Mouse (Mus musculus) heart, embryonic 11.5 days (tissue): ENCODE data around the gene Ikzf3. TPM values are rescaled to one million over a fixed set of nuclear protein-coding genes. Genes with fewer than 3 reads are reported as not detected.

Source experiments
- ATAC-seq: fragments of 200-750 bp; cut with Nextera tagmentation; replicated peaks from 2 replicates; pipeline ENCODE4 v1.8.0; 2017; ENCODE audit warnings: moderate library complexity; ENCODE audit not compliant: insufficient number of reproducible peaks, low FRiP score, low TSS enrichment
- H3K27ac ChIP-seq: fragments of 300-500 bp; sonication (generic); 2 replicates; pipeline ENCODE4 v1.5.1; 2014; ENCODE audit warnings: mild to moderate bottlenecking, low read depth, low read length
- H3K27me3 ChIP-seq: fragments of 300-500 bp; sonication (generic); 2 replicates; pipeline ENCODE4 v1.6.1; 2014; ENCODE audit warnings: mild to moderate bottlenecking, low read length, mixed read lengths; ENCODE audit not compliant: control insufficient read depth, insufficient read depth
- H3K36me3 ChIP-seq: fragments of 300-500 bp; sonication (generic); 2 replicates; pipeline ENCODE4 v1.6.1; 2014; ENCODE audit warnings: mild to moderate bottlenecking, low read length, moderate library complexity, mixed read lengths; ENCODE audit not compliant: control insufficient read depth, insufficient read depth
- H3K4me1 ChIP-seq: fragments of 300-500 bp; sonication (generic); 2 replicates; pipeline ENCODE4 v1.6.1; 2014; ENCODE audit warnings: low read length; ENCODE audit not compliant: control insufficient read depth, insufficient read depth
- H3K4me2 ChIP-seq: fragments of 300-500 bp; sonication (generic); 2 replicates; pipeline ENCODE4 v1.6.1; 2014; ENCODE audit warnings: mild to moderate bottlenecking, moderate library complexity
- H3K4me3 ChIP-seq: fragments of 300-500 bp; sonication (generic); 2 replicates; pipeline ENCODE4 v1.5.1; 2014; ENCODE audit warnings: low read depth, low read length
- H3K9ac ChIP-seq: fragments of 300-500 bp; sonication (generic); 2 replicates; pipeline ENCODE4 v1.6.1; 2014; ENCODE audit warnings: mild to moderate bottlenecking, low read depth, low read length, moderate library complexity
- H3K9me3 ChIP-seq: fragments of 300-500 bp; sonication (generic); replicated peaks from 2 replicates; pipeline ENCODE4 v1.6.1; 2016; ENCODE audit warnings: low read length; ENCODE audit not compliant: control insufficient read depth
- WGBS: fragments of 180-500 bp; shearing (Covaris S2); extraction: QIAGEN DNeasy Blood & Tissue Kit; methylation state at CpG from one replicate; pipeline ENCODE4 v1.1.7; 2014; ENCODE audit not compliant: insufficient replicate concordance; 5-methylcytosine and 5-hydroxymethylcytosine counted together
- polyA plus RNA-seq: library from polyadenylated mRNA; unstranded; fragments of >200 nt; fragmentation: Nextera tagmentation; extraction: Ambion mirVana; gene quantifications from 2 replicates; pipeline ENCODE4 v1.2.1, GENCODE M21; 2014

Ikzf3 gene
- polyA plus RNA-seq: 0.13 TPM in 1 of 2 replicates, not detected in the other

- WGBS: 1% methylated on average over 46 of the region's 58 CpGs
- H3K9ac ChIP-seq: 0 out of 2 replicates have a peak within 1 kb of the TSS, but pooled peaks have one; percentile 19
- H3K4me1 ChIP-seq: no peaks in the 10 kb centered on the region
- peak within 1 kb of the TSS; percentile 83 for H3K4me2 ChIP-seq
- no peak within 1 kb of the TSS for H3K27ac ChIP-seq
- no peaks in the 10 kb centered on the region for H3K36me3 ChIP-seq
- peaks cover 61% of the 10 kb centered on the region for H3K27me3 ChIP-seq
- no peaks in the 10 kb centered on the region for H3K9me3 ChIP-seq
- peak within 1 kb of the TSS; percentile 49 for H3K4me3 ChIP-seq
- no peak for ATAC-seq
These were observed at the start of gene Ikzf3 for GRCm38 (mm10) chr11:98545711-98546231. TSS of gene Ikzf3 (minus strand) at chr11:98546031.

GRCm38 (mm10) chr11:98595473-98595872 lies 49.6 kb upstream of the Ikzf3 start:
- Histone ChIP-seq H3K4me2 (no peak overlapping the region), H3K4me1 (peaks cover 15% of the 10 kb centered on the region), H3K27me3 (peaks cover 21% of the 10 kb centered on the region; the same call in 1 of the 2 replicates), H3K27ac (no peak overlapping the region), H3K4me3 (no peak overlapping the region), H3K9me3 (no peaks in the 10 kb centered on the region), H3K36me3 (no peaks in the 10 kb centered on the region), H3K9ac (no peak overlapping the region)
- 70% methylated on average over 10 of the region's 10 CpGs for WGBS
- ATAC-seq: no peak

- Histone ChIP-seq H3K9ac (no peak overlapping the region), H3K27me3 (peaks cover 20% of the 10 kb centered on the region; the same call in 1 of the 2 replicates), H3K27ac (no peak overlapping the region), H3K4me3 (no peak overlapping the region), H3K9me3 (no peaks in the 10 kb centered on the region), H3K36me3 (no peaks in the 10 kb centered on the region), H3K4me1 (peaks cover 15% of the 10 kb centered on the region), H3K4me2 (no peak overlapping the region)
- 76% methylated on average over 6 of the region's 6 CpGs for WGBS
- no peak for ATAC-seq
These were observed 49.2 kb upstream of the Ikzf3 start for GRCm38 (mm10) chr11:98595021-98595420.

- ATAC-seq: no peak
- H3K27ac ChIP-seq: no peak overlapping the region
- no peak overlapping the region for H3K4me3 ChIP-seq
- no peaks in the 10 kb centered on the region for H3K27me3 ChIP-seq
- no peak overlapping the region for H3K9ac ChIP-seq
- no peak overlapping the region for H3K4me2 ChIP-seq
- no peaks in the 10 kb centered on the region for H3K36me3 ChIP-seq
- H3K4me1 ChIP-seq: peaks cover 33% of the 10 kb centered on the region
- 78% methylated on average over 19 of the region's 19 CpGs for WGBS
- H3K9me3 ChIP-seq: no peaks in the 10 kb centered on the region
These were observed 45.0 kb upstream of the Ikzf3 start for GRCm38 (mm10) chr11:98590548-98591445.

GRCm38 (mm10) chr11:98589306-98589705 lies 43.5 kb upstream of the Ikzf3 start:
- Histone ChIP-seq H3K27ac (peak overlapping the region; percentile 96), H3K9ac (peak overlapping the region; percentile 12; the same call in 1 of the 2 replicates), H3K36me3 (no peaks in the 10 kb centered on the region), H3K9me3 (no peaks in the 10 kb centered on the region), H3K4me3 (no peak overlapping the region), H3K4me1 (peaks cover 48% of the 10 kb centered on the region), H3K27me3 (no peaks in the 10 kb centered on the region), H3K4me2 (peak overlapping the region; percentile 81)
- no peak for ATAC-seq
- 69% methylated on average over 8 of the region's 8 CpGs for WGBS

- no peak for ATAC-seq
- Histone ChIP-seq H3K36me3 (no peaks in the 10 kb centered on the region), H3K4me2 (peak overlapping the region; percentile 81), H3K4me3 (peak overlapping the region; percentile 97), H3K9ac (peak overlapping the region; percentile 12; the same call in 1 of the 2 replicates), H3K27ac (peak overlapping the region; percentile 96), H3K4me1 (peaks cover 52% of the 10 kb centered on the region), H3K9me3 (no peaks in the 10 kb centered on the region), H3K27me3 (no peaks in the 10 kb centered on the region)
- 32% methylated on average over 6 of the region's 6 CpGs for WGBS
These were observed 43.0 kb upstream of the Ikzf3 start for GRCm38 (mm10) chr11:98588833-98589281.

- peak; percentile 51 for ATAC-seq
- Histone ChIP-seq H3K4me1 (peaks cover 57% of the 10 kb centered on the region), H3K27ac (peak overlapping the region; percentile 96)
These were observed 42.1 kb upstream of the Ikzf3 start for GRCm38 (mm10) chr11:98587684-98588546.

More at GRCm38 (mm10) chr11:98587684-98588546, 42.1 kb upstream of the Ikzf3 start:
- H3K9me3 ChIP-seq: no peaks in the 10 kb centered on the region
- no peaks in the 10 kb centered on the region for H3K27me3 ChIP-seq
- peak overlapping the region; percentile 91 for H3K9ac ChIP-seq
- H3K4me2 ChIP-seq: peak overlapping the region; percentile 81
- H3K36me3 ChIP-seq: peaks cover 1% of the 10 kb centered on the region
- peak overlapping the region; percentile 97 for H3K4me3 ChIP-seq
- 5% methylated on average over 20 of the region's 20 CpGs for WGBS
